Mouse (Mus musculus): Measurements from ENCODE around the gene Thbs3. TPM values are rescaled to one million over a fixed set of nuclear protein-coding genes. Genes with fewer than 3 reads are reported as not detected.
A peak's percentile ranks its signal among the peaks of the same experiment; 100 is the strongest.
"Not testable (repeated sequence)": the region's sequence is repeated elsewhere in the genome, so short reads cannot be mapped to it uniquely, and the experiment has no call there.

Gene Thbs3
- total RNA-seq, 2 experiments from 2014 or later = 30.5 to 30.7 TPM

- peak; percentile 77 to 87 for DNase-seq (ENCODE audit: low spot score in 2 of 2)
Observed at GRCm38 (mm10) chr3:89195979-89196877, 18.8 kb upstream of the Thbs3 start.

- no peak for DNase-seq (ENCODE audit: low spot score in 2 of 2)
Observed at GRCm38 (mm10) chr3:89199839-89200238, 15.1 kb upstream of the Thbs3 start.

GRCm38 (mm10) chr3:89202253-89203141 is 12.5 kb upstream of the Thbs3 start, which contains the start of gene Gba:
Gba (plus strand) TSS chr3:89202928.
- peak; percentile 71 to 94 for DNase-seq (ENCODE audit: low spot score in 2 of 2)

- DNase-seq (ENCODE audit: low spot score in 2 of 2) = no peak
Observed at GRCm38 (mm10) chr3:89203142-89203514, 11.9 kb upstream of the Thbs3 start.

- DNase-seq (ENCODE audit: low spot score in 2 of 2) = no peak
Observed at GRCm38 (mm10) chr3:89206079-89206478, 8.9 kb upstream of the Thbs3 start.

- DNase-seq (ENCODE audit: low spot score in 2 of 2) = no peak
Observed at GRCm38 (mm10) chr3:89206695-89207094, 8.3 kb upstream of the Thbs3 start.

GRCm38 (mm10) chr3:89208075-89208657 is 6.8 kb upstream of the Thbs3 start:
- no peak for DNase-seq (ENCODE audit: low spot score in 2 of 2)

GRCm38 (mm10) chr3:89208736-89209135 is 6.2 kb upstream of the Thbs3 start:
- DNase-seq (ENCODE audit: low spot score in 2 of 2) = no peak

- DNase-seq (ENCODE audit: low spot score in 2 of 2) = no peak
Observed at GRCm38 (mm10) chr3:89209731-89210130, 5.2 kb upstream of the Thbs3 start.

- DNase-seq (ENCODE audit: low spot score in 2 of 2) = no peak
Observed at GRCm38 (mm10) chr3:89210162-89210561, 4.8 kb upstream of the Thbs3 start.

GRCm38 (mm10) chr3:89210731-89211130 is 4.2 kb upstream of the Thbs3 start:
- no peak for DNase-seq (ENCODE audit: low spot score in 2 of 2)

GRCm38 (mm10) chr3:89213803-89214530 is 1.0 kb upstream of the Thbs3 start:
- peak; percentile 90 to 94 for DNase-seq (ENCODE audit: low spot score in 2 of 2)

GRCm38 (mm10) chr3:89215853-89216252 is 873 bp downstream of the Thbs3 start:
- DNase-seq (ENCODE audit: low spot score in 2 of 2) = peak; percentile 71 to 92

- not testable (repeated sequence) for DNase-seq (ENCODE audit: low spot score in 2 of 2)
Observed at GRCm38 (mm10) chr3:89216407-89216806, 1.4 kb downstream of the Thbs3 start.

- no peak for DNase-seq (ENCODE audit: low spot score in 2 of 2)
Observed at GRCm38 (mm10) chr3:89218271-89218670, 3.3 kb downstream of the Thbs3 start.

- no peak for DNase-seq (ENCODE audit: low spot score in 2 of 2)
Observed at GRCm38 (mm10) chr3:89219546-89219945, 4.6 kb downstream of the Thbs3 start.

- no peak for DNase-seq (ENCODE audit: low spot score in 2 of 2)
Observed at GRCm38 (mm10) chr3:89221167-89221566, 6.2 kb downstream of the Thbs3 start.

GRCm38 (mm10) chr3:89224796-89225195 is 9.8 kb downstream of the Thbs3 start:
- DNase-seq (ENCODE audit: low spot score in 2 of 2) = no peak

GRCm38 (mm10) chr3:89225321-89225815 is 10.4 kb downstream of the Thbs3 start:
- DNase-seq (ENCODE audit: low spot score in 2 of 2) = no peak

GRCm38 (mm10) chr3:89225918-89226317 is 10.9 kb downstream of the Thbs3 start:
- peak in 1 of 2 experiments; percentile 59 for DNase-seq (ENCODE audit: low spot score in 2 of 2)

- no peak for DNase-seq (ENCODE audit: low spot score in 2 of 2)
Observed at GRCm38 (mm10) chr3:89226361-89226760, 11.4 kb downstream of the Thbs3 start.
